Comparison of ENCODE assay signal across 25 mouse cellular contexts in the genomic region with DNA sequence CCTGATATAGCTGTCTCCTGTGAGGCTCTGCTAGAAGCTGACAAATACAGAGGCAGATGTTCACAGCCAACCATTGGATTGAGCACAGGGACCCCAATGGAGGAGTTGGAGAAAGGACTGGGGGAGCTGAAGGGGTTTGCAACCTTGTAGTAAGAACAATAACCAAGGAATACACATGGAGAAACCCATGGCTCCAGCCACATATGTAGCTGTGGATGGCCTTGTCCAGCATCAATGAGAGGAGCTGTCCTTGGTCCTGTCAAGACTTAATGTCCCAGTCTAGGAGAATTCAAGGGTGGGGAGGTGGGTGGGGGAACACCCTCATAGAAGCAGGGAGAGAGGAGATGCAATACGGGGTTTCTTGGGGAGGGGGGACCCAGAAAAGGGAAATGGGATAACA. TPM values are rescaled to one million over a fixed set of nuclear protein-coding genes. Genes with fewer than 3 reads are reported as not detected.
DNase-seq lines count a peak whose midpoint lies in the region; ATAC-seq lines count a peak whose summit lies in the region.
"Had no signal": no experiment of that assay in that cellular context is flagged by ENCODE, and none has a peak within 500 bp of the region (broad histone marks: within the 10 kb centered on the region; RNA-seq: fewer than 3 reads in every experiment).

No protein-coding gene starts in this region.

- no peaks in the 10 kb centered on the region for H3K36me3 ChIP-seq in forebrain, embryonic 12.5 days (replicated peaks)
- no peaks in the 10 kb centered on the region for H3K36me3 ChIP-seq in midbrain, embryonic 15.5 days (replicated peaks)
- H3K36me3 ChIP-seq: heart, embryonic 10.5 days; hindbrain, embryonic 10.5 days; liver, embryonic 15.5 days; midbrain, embryonic 12.5 days had no signal

- peak; percentile 84 for DNase-seq in heart, adult 11 months
- no peak for DNase-seq in heart, postnatal 10 days
- DNase-seq in 416B (ENCODE audit: low read depth) (peak; percentile 3), MEL-GATA-1-ER (ENCODE audit: extremely low read depth, low read depth) (peak; percentile 5)
- peak; percentile 8 for DNase-seq in forelimb bud, embryonic 11.5 days (ENCODE audit: low read depth, low spot score)
- DNase-seq: adrenal gland, adult 8-10 months; B cell, adult 2 months; cerebellum, adult 18-20 months; cerebellum, postnatal 14 days; gastrocnemius, adult 2 months; liver; right cerebral cortex, postnatal 25 days; thymus, postnatal 14 days had no signal

- no peaks in the 10 kb centered on the region for H3K4me1 ChIP-seq in forebrain, embryonic 12.5 days
- H3K4me1 ChIP-seq in midbrain, embryonic 15.5 days = no peaks in the 10 kb centered on the region
- H3K4me1 ChIP-seq: heart, embryonic 10.5 days; hindbrain, embryonic 10.5 days; liver, embryonic 15.5 days; midbrain, embryonic 12.5 days had no signal

- WGBS in forebrain, embryonic 12.5 days = 53% methylated on average over 1 of the region's 1 CpGs
- 83% methylated on average over 1 of the region's 1 CpGs for WGBS in midbrain, embryonic 15.5 days

- no peak overlapping the region for H3K27ac ChIP-seq in forebrain, embryonic 12.5 days
- H3K27ac ChIP-seq in midbrain, embryonic 15.5 days = no peak overlapping the region
- H3K27ac ChIP-seq: gastrocnemius, adult 2 months; heart, embryonic 10.5 days; hindbrain, embryonic 10.5 days; liver, embryonic 15.5 days; macrophage; midbrain, embryonic 12.5 days had no signal

- H3K4me2 ChIP-seq in forebrain, embryonic 12.5 days = no peak overlapping the region
- H3K4me2 ChIP-seq in midbrain, embryonic 15.5 days = no peak overlapping the region
- H3K4me2 ChIP-seq: liver, embryonic 15.5 days; midbrain, embryonic 12.5 days had no signal

- no peaks in the 10 kb centered on the region for H3K9me3 ChIP-seq in forebrain, embryonic 12.5 days
- H3K9me3 ChIP-seq in midbrain, embryonic 15.5 days = no peaks in the 10 kb centered on the region
- H3K9me3 ChIP-seq: heart, embryonic 10.5 days; hindbrain, embryonic 10.5 days; liver, embryonic 15.5 days; midbrain, embryonic 12.5 days had no signal

- no peak for ATAC-seq in forebrain, embryonic 12.5 days (ENCODE audit: low FRiP score)
- ATAC-seq in midbrain, embryonic 15.5 days (replicated peaks) = no peak
- ATAC-seq: intestine, postnatal 0 days had no signal

- H3K4me3 ChIP-seq in forebrain, embryonic 12.5 days (replicated peaks) = no peak overlapping the region
- H3K4me3 ChIP-seq in midbrain, embryonic 15.5 days = no peak overlapping the region
- H3K4me3 ChIP-seq: gastrocnemius, adult 2 months; heart, embryonic 10.5 days; hindbrain, embryonic 10.5 days; liver, embryonic 15.5 days; midbrain, embryonic 12.5 days had no signal

- no peaks in the 10 kb centered on the region for H3K27me3 ChIP-seq in forebrain, embryonic 12.5 days
- H3K27me3 ChIP-seq in midbrain, embryonic 15.5 days (replicated peaks) = no peaks in the 10 kb centered on the region
- H3K27me3 ChIP-seq: liver, embryonic 15.5 days; midbrain, embryonic 12.5 days had no signal

- intact Hi-C loops in heart, postnatal 10 days (cut with DNase I) = no loop called here

- H3K9ac ChIP-seq in forebrain, embryonic 12.5 days = no peak overlapping the region
- no peak overlapping the region for H3K9ac ChIP-seq in midbrain, embryonic 15.5 days
- H3K9ac ChIP-seq: liver, embryonic 15.5 days; midbrain, embryonic 12.5 days had no signal

RNA-seq across cellular contexts. Expression of a gene that starts 17.8 kb away (rescaled TPM):
- total RNA-seq in heart, postnatal 10 days (2021) = not detected
- polyA plus RNA-seq in forebrain, embryonic 12.5 days (2016; fragmentation: Nextera tagmentation; extraction: Ambion mirVana) = 0.41 and 0.47 TPM in 2 replicates
- polyA plus RNA-seq in midbrain, embryonic 15.5 days (2015; fragmentation: Nextera tagmentation; extraction: Ambion mirVana) = 0.68 and 0.85 TPM in 2 replicates
- total RNA-seq: adrenal gland, adult 8-10 months; gastrocnemius, adult 2 months; monocyte, adult 5-6 weeks had no signal
- polyA plus RNA-seq: heart, embryonic 10.5 days; kidney, embryonic 14.5 days; liver, embryonic 15.5 days; macrophage; midbrain, embryonic 12.5 days; neural tube, embryonic 11.5 days; spleen, adult 2 months had no signal

Comparison
In these comparisons a context has a peak if more than half of its experiments do, and no peak if none do; other contexts are left out.
1. DNase-seq: peak in heart, adult 11 months (single experiment), 416B (single experiment), MEL-GATA-1-ER (single experiment) and forelimb bud, embryonic 11.5 days (single experiment); none in heart, postnatal 10 days (0 of 2).